Mouse (Mus musculus) forebrain, embryonic 13.5 days (tissue): Measurements from ENCODE around the gene Ano10. TPM values are rescaled to one million over a fixed set of nuclear protein-coding genes. Genes with fewer than 3 reads are reported as not detected.

Experiments used
- ATAC-seq: fragments of 200-750 bp; cut with Nextera tagmentation; 2 replicates; pipeline ENCODE4 v1.8.0; 2017
- H3K27ac ChIP-seq: fragments of 300-500 bp; sonication (generic); 2 replicates; pipeline ENCODE4 v1.5.1; 2015; ENCODE audit warnings: inconsistent platforms, mild to moderate bottlenecking, moderate library complexity
- H3K27me3 ChIP-seq: fragments of 300-500 bp; sonication (generic); 2 replicates; pipeline ENCODE4 v1.6.1; 2015; ENCODE audit warnings: mild to moderate bottlenecking, inconsistent platforms
- H3K36me3 ChIP-seq: fragments of 300-500 bp; sonication (generic); 2 replicates; pipeline ENCODE4 v1.6.1; 2015; ENCODE audit warnings: mild to moderate bottlenecking, inconsistent platforms; ENCODE audit not compliant: poor library complexity, severe bottlenecking
- H3K4me1 ChIP-seq: fragments of 300-500 bp; sonication (generic); 2 replicates; pipeline ENCODE4 v1.6.1; 2015; ENCODE audit warnings: inconsistent platforms
- H3K4me2 ChIP-seq: fragments of 300-500 bp; sonication (generic); 2 replicates; pipeline ENCODE4 v1.6.1; 2015; ENCODE audit warnings: inconsistent platforms, mild to moderate bottlenecking, moderate library complexity
- H3K4me3 ChIP-seq: fragments of 300-500 bp; sonication (generic); 2 replicates; pipeline ENCODE4 v1.5.1; 2015; ENCODE audit warnings: mild to moderate bottlenecking, inconsistent platforms
- H3K9ac ChIP-seq: fragments of 300-500 bp; sonication (generic); 2 replicates; pipeline ENCODE4 v1.6.1; 2015; ENCODE audit warnings: mild to moderate bottlenecking, inconsistent platforms
- H3K9me3 ChIP-seq: fragments of 300-500 bp; sonication (generic); replicated peaks from 2 replicates; pipeline ENCODE4 v1.6.1; 2016; ENCODE audit warnings: inconsistent platforms
- WGBS: fragments of 180-500 bp; shearing (Covaris S2); methylation state at CpG from one replicate; pipeline ENCODE4 v1.1.7; 2015; 5-methylcytosine and 5-hydroxymethylcytosine counted together
- polyA plus RNA-seq: library from polyadenylated mRNA; unstranded; fragments of >200 nt; fragmentation: Nextera tagmentation; extraction: Ambion mirVana; gene quantifications from 2 replicates; pipeline ENCODE4 v1.2.1, GENCODE M21; 2015

Ano10 gene
- polyA plus RNA-seq, 1 experiment from 2014 or later, result 29.5 TPM

GRCm38 (mm10) chr9:122285833-122286310, 8.4 kb downstream of the Ano10 start:
- no peak overlapping the region for H3K4me2 ChIP-seq
- 15% methylated on average over 4 of the region's 4 CpGs for WGBS
- H3K27me3 ChIP-seq, result no peaks in the 10 kb centered on the region
- H3K27ac ChIP-seq, result no peak overlapping the region
- no peaks in the 10 kb centered on the region for H3K9me3 ChIP-seq
- no peaks in the 10 kb centered on the region for H3K36me3 ChIP-seq
- peaks cover 27% of the 10 kb centered on the region for H3K4me1 ChIP-seq
- no peak overlapping the region for H3K4me3 ChIP-seq
- ATAC-seq, result peak; percentile 41; the same call in 1 of the 2 replicates
- H3K9ac ChIP-seq, result no peak overlapping the region

- H3K4me1 ChIP-seq, result peaks cover 27% of the 10 kb centered on the region
- 12% methylated on average over 4 of the region's 11 CpGs for WGBS
- H3K4me2 ChIP-seq, result no peak overlapping the region
Measured at GRCm38 (mm10) chr9:122285146-122285832, 8.9 kb downstream of the Ano10 start.

GRCm38 (mm10) chr9:122284696-122285095, 9.5 kb downstream of the Ano10 start:
- H3K9ac ChIP-seq, result no peak overlapping the region
- H3K4me1 ChIP-seq, result peaks cover 27% of the 10 kb centered on the region
- H3K27me3 ChIP-seq, result no peaks in the 10 kb centered on the region
- WGBS, result 48% methylated on average over 2 of the region's 2 CpGs
- no peak for ATAC-seq
- H3K4me2 ChIP-seq, result no peak overlapping the region
- no peaks in the 10 kb centered on the region for H3K36me3 ChIP-seq
- H3K27ac ChIP-seq, result no peak overlapping the region
- H3K4me3 ChIP-seq, result no peak overlapping the region
- H3K9me3 ChIP-seq, result no peaks in the 10 kb centered on the region

More at GRCm38 (mm10) chr9:122285146-122285832, 8.9 kb downstream of the Ano10 start:
- no peak overlapping the region for H3K9ac ChIP-seq
- H3K9me3 ChIP-seq, result no peaks in the 10 kb centered on the region
- peak; percentile 64 for ATAC-seq
- H3K27ac ChIP-seq, result no peak overlapping the region
- no peak overlapping the region for H3K4me3 ChIP-seq
- H3K36me3 ChIP-seq, result no peaks in the 10 kb centered on the region
- H3K27me3 ChIP-seq, result no peaks in the 10 kb centered on the region

GRCm38 (mm10) chr9:122281004-122281403, 13.2 kb downstream of the Ano10 start:
- WGBS, result 88% methylated on average over 4 of the region's 4 CpGs
- Histone ChIP-seq H3K4me3 (no peak overlapping the region), H3K4me1 (peaks cover 15% of the 10 kb centered on the region), H3K27me3 (no peaks in the 10 kb centered on the region), H3K9me3 (no peaks in the 10 kb centered on the region), H3K9ac (no peak overlapping the region), H3K36me3 (peaks cover 11% of the 10 kb centered on the region; the same call in 1 of the 2 replicates), H3K4me2 (no peak overlapping the region), H3K27ac (no peak overlapping the region)
- ATAC-seq, result no peak

GRCm38 (mm10) chr9:122276665-122277064, 17.6 kb downstream of the Ano10 start:
- Histone ChIP-seq H3K4me1 (no peaks in the 10 kb centered on the region), H3K27ac (no peak overlapping the region), H3K36me3 (peaks cover 48% of the 10 kb centered on the region), H3K4me3 (no peak overlapping the region), H3K9me3 (no peaks in the 10 kb centered on the region), H3K27me3 (no peaks in the 10 kb centered on the region), H3K9ac (no peak overlapping the region), H3K4me2 (no peak overlapping the region)
- ATAC-seq, result no peak
- 89% methylated on average over 2 of the region's 2 CpGs for WGBS

GRCm38 (mm10) chr9:122276134-122276533, 18.1 kb downstream of the Ano10 start:
- no peak overlapping the region for H3K9ac ChIP-seq
- no peak overlapping the region for H3K4me2 ChIP-seq
- 93% methylated on average over 4 of the region's 4 CpGs for WGBS
- H3K27me3 ChIP-seq, result no peaks in the 10 kb centered on the region
- ATAC-seq, result no peak
- peaks cover 52% of the 10 kb centered on the region for H3K36me3 ChIP-seq
- H3K4me1 ChIP-seq, result no peaks in the 10 kb centered on the region
- H3K9me3 ChIP-seq, result no peaks in the 10 kb centered on the region
- H3K4me3 ChIP-seq, result no peak overlapping the region
- no peak overlapping the region for H3K27ac ChIP-seq

GRCm38 (mm10) chr9:122274346-122274745, 19.9 kb downstream of the Ano10 start:
- H3K4me2 ChIP-seq, result no peak overlapping the region
- H3K27ac ChIP-seq, result no peak overlapping the region
- no peaks in the 10 kb centered on the region for H3K27me3 ChIP-seq
- H3K4me3 ChIP-seq, result no peak overlapping the region
- no peak overlapping the region for H3K9ac ChIP-seq
- peaks cover 61% of the 10 kb centered on the region for H3K36me3 ChIP-seq
- no peak for ATAC-seq
- H3K9me3 ChIP-seq, result no peaks in the 10 kb centered on the region
- 82% methylated on average over 4 of the region's 4 CpGs for WGBS
- H3K4me1 ChIP-seq, result 0 out of 2 replicates have a peak, but pooled peaks cover under 1% of the 10 kb centered on the region

GRCm38 (mm10) chr9:122273879-122274278, 20.3 kb downstream of the Ano10 start:
- Histone ChIP-seq H3K27me3 (no peaks in the 10 kb centered on the region), H3K4me1 (peaks cover 4% of the 10 kb centered on the region; the same call in 1 of the 2 replicates), H3K36me3 (peaks cover 61% of the 10 kb centered on the region), H3K4me3 (no peak overlapping the region), H3K9ac (no peak overlapping the region), H3K27ac (no peak overlapping the region), H3K4me2 (no peak overlapping the region), H3K9me3 (no peaks in the 10 kb centered on the region)
- 83% methylated on average over 4 of the region's 4 CpGs for WGBS
- ATAC-seq, result no peak

GRCm38 (mm10) chr9:122271866-122272265, 22.4 kb downstream of the Ano10 start:
- H3K27me3 ChIP-seq, result no peaks in the 10 kb centered on the region
- no peak overlapping the region for H3K4me2 ChIP-seq
- H3K4me1 ChIP-seq, result peaks cover 4% of the 10 kb centered on the region; the same call in 1 of the 2 replicates
- H3K9me3 ChIP-seq, result no peaks in the 10 kb centered on the region
- no peak overlapping the region for H3K4me3 ChIP-seq
- H3K9ac ChIP-seq, result no peak overlapping the region
- ATAC-seq, result no peak
- no peak overlapping the region for H3K27ac ChIP-seq
- H3K36me3 ChIP-seq, result peaks cover 64% of the 10 kb centered on the region
- 77% methylated on average over 4 of the region's 4 CpGs for WGBS

GRCm38 (mm10) chr9:122271318-122271717, 22.9 kb downstream of the Ano10 start:
- Histone ChIP-seq H3K4me2 (no peak overlapping the region), H3K4me1 (peaks cover 4% of the 10 kb centered on the region; the same call in 1 of the 2 replicates), H3K36me3 (peaks cover 63% of the 10 kb centered on the region), H3K4me3 (no peak overlapping the region), H3K9ac (no peak overlapping the region), H3K27ac (no peak overlapping the region), H3K9me3 (no peaks in the 10 kb centered on the region), H3K27me3 (no peaks in the 10 kb centered on the region)
- ATAC-seq, result no peak
- WGBS, result 94% methylated on average over 3 of the region's 3 CpGs

- 91% methylated on average over 10 of the region's 10 CpGs for WGBS
- H3K36me3 ChIP-seq, result peaks cover 64% of the 10 kb centered on the region
- ATAC-seq, result no peak
Measured at GRCm38 (mm10) chr9:122270913-122271312, 23.3 kb downstream of the Ano10 start.

GRCm38 (mm10) chr9:122269256-122270041, 24.8 kb downstream of the Ano10 start:
- Histone ChIP-seq H3K9ac (no peak overlapping the region), H3K4me3 (no peak overlapping the region)

More at GRCm38 (mm10) chr9:122270913-122271312, 23.3 kb downstream of the Ano10 start:
- Histone ChIP-seq H3K4me2 (no peak overlapping the region), H3K9me3 (no peaks in the 10 kb centered on the region), H3K27ac (no peak overlapping the region), H3K4me3 (no peak overlapping the region), H3K4me1 (peaks cover 4% of the 10 kb centered on the region; the same call in 1 of the 2 replicates), H3K9ac (no peak overlapping the region), H3K27me3 (no peaks in the 10 kb centered on the region)

More at GRCm38 (mm10) chr9:122269256-122270041, 24.8 kb downstream of the Ano10 start:
- 86% methylated on average over 3 of the region's 3 CpGs for WGBS
- no peaks in the 10 kb centered on the region for H3K27me3 ChIP-seq
- H3K36me3 ChIP-seq, result peaks cover 64% of the 10 kb centered on the region
- peaks cover 4% of the 10 kb centered on the region; the same call in 1 of the 2 replicates for H3K4me1 ChIP-seq
- H3K9me3 ChIP-seq, result no peaks in the 10 kb centered on the region
- ATAC-seq, result no peak
- no peak overlapping the region; the same call in 1 of the 2 replicates for H3K27ac ChIP-seq
- no peak overlapping the region for H3K4me2 ChIP-seq
